ENCODE assay signal across 15 mouse cellular contexts in the genomic region with DNA sequence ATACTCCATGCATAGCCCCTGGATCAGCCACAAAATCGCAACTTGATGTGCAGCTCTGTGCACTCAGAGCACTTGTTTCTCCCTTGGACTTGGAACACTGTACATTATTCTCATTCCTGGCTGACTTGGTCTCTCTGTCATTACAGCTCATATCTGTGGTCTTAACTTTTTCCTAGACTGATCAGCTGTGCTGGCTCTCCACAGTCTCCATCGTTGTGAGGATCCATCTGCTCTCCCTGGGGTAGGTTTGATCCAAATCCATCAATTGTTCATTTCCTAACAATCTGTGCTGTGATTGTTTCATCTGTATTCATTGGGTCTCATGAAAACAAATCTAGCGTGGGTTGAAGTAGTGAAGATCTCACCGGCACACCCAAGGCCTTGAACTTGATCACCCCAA.
"Had no signal": no experiment of that assay in that cellular context is flagged by ENCODE, and none has a peak within 500 bp of the region (broad histone marks: within the 10 kb centered on the region; RNA-seq: fewer than 3 reads in every experiment).

No protein-coding gene starts in this region.

- DNase-seq: kidney, adult 18-20 months; kidney, postnatal 14 days; lung, embryonic 14.5 days; lung, postnatal 10 days; lung, postnatal 4 days; midbrain, embryonic 14.5 days; retina, postnatal 1 day; right cerebral cortex, postnatal 4 days had no signal

- H3K27ac ChIP-seq: intestine, embryonic 15.5 days; left cerebral cortex, adult 2 months; limb, embryonic 15.5 days; liver, embryonic 12.5 days; midbrain, embryonic 10.5 days; neural tube, embryonic 12.5 days; stomach, postnatal 0 days had no signal

- H3K9ac ChIP-seq: intestine, embryonic 15.5 days; limb, embryonic 15.5 days; liver, embryonic 12.5 days; lung, embryonic 14.5 days; neural tube, embryonic 12.5 days had no signal

- H3K4me3 ChIP-seq: intestine, embryonic 15.5 days; left cerebral cortex, adult 2 months; limb, embryonic 15.5 days; liver, embryonic 12.5 days; midbrain, embryonic 10.5 days; neural tube, embryonic 12.5 days had no signal

- H3K4me2 ChIP-seq: intestine, embryonic 15.5 days; limb, embryonic 15.5 days; liver, embryonic 12.5 days; lung, embryonic 14.5 days; neural tube, embryonic 12.5 days had no signal

- H3K9me3 ChIP-seq: intestine, embryonic 15.5 days; limb, embryonic 15.5 days; liver, embryonic 12.5 days; midbrain, embryonic 10.5 days; neural tube, embryonic 12.5 days had no signal

- H3K27me3 ChIP-seq: intestine, embryonic 15.5 days; limb, embryonic 15.5 days; liver, embryonic 12.5 days; neural tube, embryonic 12.5 days had no signal

- H3K36me3 ChIP-seq: intestine, embryonic 15.5 days; limb, embryonic 15.5 days; liver, embryonic 12.5 days; midbrain, embryonic 10.5 days; neural tube, embryonic 12.5 days had no signal

- H3K4me1 ChIP-seq: intestine, embryonic 15.5 days; limb, embryonic 15.5 days; midbrain, embryonic 10.5 days; neural tube, embryonic 12.5 days had no signal
